Mouse (Mus musculus): ENCODE data around the gene Cmtm7.
"Not testable (repeated sequence)": the region's sequence is repeated elsewhere in the genome, so short reads cannot be mapped to it uniquely, and the experiment has no call there.

Gene Cmtm7

DNA sequence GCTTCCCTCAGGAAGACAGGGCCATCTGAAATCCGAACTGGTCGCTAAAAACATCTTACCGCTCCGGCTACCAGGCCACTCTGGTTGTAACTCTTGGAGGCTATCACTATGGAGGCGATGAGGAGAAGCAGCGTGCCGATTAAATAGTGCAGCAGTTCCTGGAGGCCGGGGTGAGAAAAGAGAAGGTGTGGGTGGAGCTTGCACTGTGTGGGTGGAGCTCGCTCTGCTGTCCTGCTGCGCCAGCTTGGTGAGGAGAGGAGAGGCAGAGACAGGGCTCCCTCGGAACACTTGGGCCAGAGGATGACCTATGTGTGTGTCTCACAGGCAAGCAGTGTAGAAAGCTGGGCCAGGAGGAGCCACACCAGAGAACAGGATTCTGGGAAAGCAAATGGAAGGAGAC lies 19.8 kb downstream of the Cmtm7 start:
- no peak for DNase-seq (ENCODE audit: low spot score)

GRCm38 (mm10) chr9:114760353-114760752 lies 21.3 kb downstream of the Cmtm7 start:
- no peak for DNase-seq (ENCODE audit: low spot score)

- no peak for DNase-seq (ENCODE audit: low spot score)
Measured at GRCm38 (mm10) chr9:114759886-114760285, 21.8 kb downstream of the Cmtm7 start.

DNA sequence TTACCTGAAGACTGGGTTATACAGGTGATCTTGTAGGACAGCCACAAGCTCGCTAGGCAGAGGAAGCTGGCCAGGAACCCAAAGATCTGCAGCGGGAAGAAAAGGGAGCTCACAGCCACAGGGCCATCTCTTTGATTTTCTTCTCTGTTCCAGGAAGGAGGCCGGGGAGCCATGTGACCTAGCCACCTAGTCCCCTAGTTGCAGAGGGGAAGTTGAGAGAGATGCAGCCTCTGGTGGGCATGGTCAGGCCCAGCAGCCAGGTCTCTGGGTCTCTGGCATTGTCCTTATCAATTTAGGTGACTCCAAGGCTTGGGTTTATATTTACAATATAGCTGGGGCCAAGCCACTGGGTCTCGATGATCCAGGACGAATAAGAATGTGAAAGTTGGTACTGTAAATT lies 22.9 kb downstream of the Cmtm7 start:
- no peak for DNase-seq (ENCODE audit: low spot score)

GRCm38 (mm10) chr9:114758272-114758671 lies 23.4 kb downstream of the Cmtm7 start:
- DNase-seq (ENCODE audit: low spot score): no peak

- DNase-seq (ENCODE audit: low spot score): peak; percentile 83
Measured at GRCm38 (mm10) chr9:114752863-114753484, 28.7 kb downstream of the Cmtm7 start.

GRCm38 (mm10) chr9:114752311-114752710 lies 29.3 kb downstream of the Cmtm7 start:
- no peak for DNase-seq (ENCODE audit: low spot score)

DNA sequence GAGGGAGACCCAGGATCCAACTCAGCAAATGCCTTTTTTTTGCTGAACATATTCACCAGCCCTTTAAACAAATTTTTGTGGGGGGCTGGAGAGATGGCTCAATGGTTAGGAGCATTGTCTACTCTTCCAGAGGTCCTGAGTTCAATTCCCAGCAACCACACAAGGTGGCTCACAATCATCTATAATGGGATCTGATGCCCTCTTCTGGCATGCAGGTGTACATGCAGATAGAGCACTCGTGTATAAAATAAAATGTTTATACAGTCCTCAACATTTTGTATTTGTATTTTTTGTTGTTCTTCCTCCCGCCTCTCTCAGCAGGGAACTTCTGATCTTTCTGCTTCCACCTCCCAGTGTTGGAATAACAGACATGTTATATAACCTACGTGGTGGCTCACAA lies 30.1 kb downstream of the Cmtm7 start:
- DNase-seq (ENCODE audit: low spot score): no peak

- DNase-seq (ENCODE audit: low spot score): no peak
Measured at GRCm38 (mm10) chr9:114747466-114747865, 34.2 kb downstream of the Cmtm7 start.

DNA sequence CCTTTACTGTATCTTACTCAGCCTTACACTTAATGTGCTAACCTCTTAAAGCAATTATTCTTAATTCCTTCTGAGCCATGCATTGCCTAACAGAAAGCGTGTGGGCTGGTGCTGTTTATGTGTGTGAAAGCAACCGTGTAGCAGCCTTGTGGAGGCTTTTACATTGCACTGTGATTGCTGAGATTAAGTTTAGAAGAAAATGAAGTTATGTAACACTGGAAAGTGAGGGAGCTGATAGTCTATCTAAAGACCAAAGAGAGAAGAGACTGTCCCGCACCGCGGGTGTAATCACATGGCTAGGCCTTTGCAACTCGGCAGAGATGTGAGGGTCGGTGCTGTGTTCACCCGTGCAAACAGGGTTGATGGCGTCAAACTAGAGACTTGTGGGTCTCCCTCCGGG lies 34.6 kb downstream of the Cmtm7 start:
- no peak for DNase-seq (ENCODE audit: low spot score)

- DNase-seq (ENCODE audit: low spot score): no peak
Measured at GRCm38 (mm10) chr9:114745654-114746053, 36.0 kb downstream of the Cmtm7 start.

DNA sequence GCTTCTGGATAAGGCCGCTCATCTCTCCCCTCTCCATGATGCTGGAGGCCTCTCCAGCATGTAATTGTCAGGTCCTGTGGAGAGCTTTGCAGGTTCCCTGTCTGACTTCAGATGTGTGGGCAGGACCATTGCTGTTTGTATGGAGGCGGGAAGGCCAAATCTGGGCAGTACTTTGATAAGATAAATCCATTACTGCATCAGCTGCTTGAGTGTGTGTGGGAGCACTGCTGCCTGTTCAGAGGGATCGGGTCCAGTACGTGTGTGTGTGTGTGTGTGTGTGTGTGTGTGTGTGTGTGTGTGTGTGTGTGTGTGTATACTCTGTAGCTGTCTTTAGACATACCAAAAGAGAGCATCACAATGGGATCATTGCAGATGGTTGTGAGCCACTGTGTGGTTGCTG lies 36.5 kb downstream of the Cmtm7 start:
- DNase-seq (ENCODE audit: low spot score): no peak

- DNase-seq (ENCODE audit: low spot score): no peak
Measured at GRCm38 (mm10) chr9:114742731-114743130, 38.9 kb downstream of the Cmtm7 start.

- no peak for DNase-seq (ENCODE audit: low spot score)
Measured at GRCm38 (mm10) chr9:114740336-114740735, 41.3 kb downstream of the Cmtm7 start.

DNA sequence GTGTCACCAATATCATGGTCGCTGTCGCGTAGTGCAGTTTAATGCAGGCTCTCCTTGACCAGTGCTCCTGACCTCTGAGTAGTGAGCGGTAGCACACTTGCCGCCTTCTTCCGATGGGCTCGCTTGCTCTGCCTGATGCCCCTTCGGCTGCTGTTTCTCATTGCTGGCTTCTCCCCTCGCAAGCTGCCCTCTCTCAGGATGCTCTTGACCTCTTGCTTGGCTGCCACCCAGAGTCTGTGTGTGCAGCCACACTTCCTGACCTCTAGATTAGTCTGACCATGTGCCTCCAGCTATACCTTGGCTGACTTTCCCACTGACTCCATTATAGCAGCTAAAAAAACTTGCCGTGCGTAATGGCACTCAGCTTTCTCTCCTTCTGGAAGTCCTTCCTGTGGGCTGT lies 45.2 kb downstream of the Cmtm7 start:
- peak; percentile 35 for DNase-seq (ENCODE audit: low spot score)

GRCm38 (mm10) chr9:114733238-114733637 lies 48.4 kb downstream of the Cmtm7 start:
- DNase-seq (ENCODE audit: low spot score): no peak

GRCm38 (mm10) chr9:114731871-114732682 lies 49.6 kb downstream of the Cmtm7 start:
- no peak for DNase-seq (ENCODE audit: low spot score)

DNA sequence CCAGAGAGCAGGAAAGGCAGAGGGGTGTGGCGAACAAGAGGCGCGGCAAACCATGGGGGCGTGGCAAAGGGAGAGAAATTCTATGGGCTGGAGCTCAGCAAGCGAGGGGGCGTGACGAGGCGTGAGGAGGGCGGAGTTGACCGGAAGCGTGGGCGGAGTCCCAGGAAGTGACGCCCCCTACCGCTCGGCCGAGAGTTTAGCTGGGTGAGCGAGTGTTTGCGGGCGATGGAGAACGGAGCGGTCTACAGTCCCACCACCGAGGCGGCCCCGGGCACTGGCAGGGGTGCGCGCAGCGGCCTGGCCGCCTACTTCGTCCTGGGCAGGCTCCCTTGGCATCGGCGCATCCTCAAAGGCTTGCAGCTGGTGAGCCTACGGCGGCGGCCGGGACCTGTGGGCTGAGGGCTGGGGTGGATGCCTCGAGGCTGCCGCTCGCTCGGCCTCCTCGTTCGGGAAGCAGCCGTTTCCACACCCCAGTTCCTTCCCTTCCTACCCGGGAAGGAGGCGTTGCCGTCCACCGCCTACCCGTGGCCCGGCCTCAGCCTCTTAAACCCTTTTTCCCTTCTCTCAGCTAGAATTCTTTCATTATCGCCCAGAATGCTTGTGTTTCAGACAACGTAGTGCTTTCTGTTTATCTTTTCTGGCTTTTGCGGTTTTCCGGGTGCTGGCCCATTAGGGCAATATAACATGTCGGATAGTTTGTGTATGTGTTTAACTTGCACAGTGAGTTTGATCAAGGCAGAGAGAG lies 50.5 kb downstream of the Cmtm7 start, which contains the start of gene Cmtm6:
Gene Cmtm6 (plus strand): TSS at position 106 of the 745 bp plus-strand sequence.
- peak; percentile 96 for DNase-seq (ENCODE audit: low spot score)

DNA sequence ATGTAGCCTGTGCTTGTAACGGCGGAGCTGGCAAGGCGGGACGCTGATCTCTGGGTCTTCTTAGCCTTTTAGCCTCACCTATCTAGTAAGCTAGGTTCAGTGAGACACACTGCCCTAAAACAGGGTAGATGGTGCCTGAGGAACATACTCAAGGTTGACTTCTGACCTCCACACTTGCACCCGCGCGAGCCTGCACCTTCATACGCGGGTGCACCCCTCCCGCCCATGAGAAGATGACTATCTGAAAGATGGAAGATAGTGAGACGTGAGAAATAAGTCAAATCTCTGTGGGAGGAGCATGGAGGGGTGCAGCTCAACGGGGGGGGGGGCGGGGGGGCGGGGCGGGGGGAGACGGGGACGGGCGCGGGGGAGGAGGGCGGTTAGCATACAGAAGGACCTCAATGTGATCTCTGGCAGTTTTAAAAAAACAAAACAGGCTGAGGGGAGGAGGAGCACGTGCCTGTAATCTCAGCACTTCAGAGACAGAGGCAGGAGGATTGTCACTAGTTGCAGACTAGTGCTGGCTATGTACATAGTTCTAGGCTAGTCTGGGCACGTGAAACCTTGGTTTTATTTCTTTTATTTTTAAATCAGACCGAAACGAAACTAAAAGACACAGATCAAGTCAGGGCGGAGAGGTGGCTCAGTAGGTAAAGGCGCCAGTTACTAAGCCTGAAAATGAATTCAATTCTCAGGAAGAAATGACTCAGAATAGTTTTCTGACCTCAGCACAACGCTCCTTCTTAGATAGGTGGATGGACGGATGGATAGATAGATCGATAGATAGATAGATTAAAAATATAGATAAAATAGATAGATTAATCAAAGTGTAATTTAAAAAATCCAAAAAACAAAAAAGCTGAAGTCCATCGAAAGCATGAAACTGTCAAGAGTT lies 51.5 kb downstream of the Cmtm7 start:
- DNase-seq (ENCODE audit: low spot score): no peak

- not testable (repeated sequence) for DNase-seq (ENCODE audit: low spot score)
Measured at GRCm38 (mm10) chr9:114728432-114728831, 53.2 kb downstream of the Cmtm7 start.

DNA sequence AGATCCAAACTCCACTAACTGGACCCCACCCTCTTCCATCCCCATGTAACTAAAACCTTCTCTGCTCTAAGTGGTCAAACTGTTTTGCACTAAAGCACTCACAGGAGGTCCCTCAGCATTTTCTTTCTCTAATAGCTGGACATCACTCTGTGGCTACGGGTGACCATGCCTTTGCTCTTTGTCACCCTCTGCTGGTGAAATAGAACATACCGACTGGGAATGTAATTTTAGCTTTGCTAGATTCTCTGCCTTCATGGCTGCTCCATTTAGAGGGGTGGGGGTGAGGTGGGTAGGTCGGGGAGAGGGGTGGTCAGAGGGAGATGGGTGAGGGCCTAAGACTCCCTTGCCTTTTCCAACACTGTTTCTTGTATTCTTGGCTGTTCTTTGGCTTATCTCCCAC lies 54.3 kb downstream of the Cmtm7 start:
- peak; percentile 76 for DNase-seq (ENCODE audit: low spot score)

Data from adipocyte (in vitro differentiated cells).